Mouse (Mus musculus) cerebellum, adult 2 months (tissue): ENCODE measurements around the gene Cenpk.
"Not testable (repeated sequence)": the region's sequence is repeated elsewhere in the genome, so short reads cannot be mapped to it uniquely, and the experiment has no call there.

Source experiments
- CTCF ChIP-seq: fragments of 200-500 bp; IDR thresholded peaks from 2 replicates; pipeline ENCODE4 v1.5.1; 2011; ENCODE audit warnings: low read depth, mild to moderate bottlenecking, control low read depth, low read length, moderate library complexity, borderline replicate concordance; ENCODE audit not compliant: insufficient read depth
- POLR2A ChIP-seq: fragments of 200-500 bp; IDR thresholded peaks from 2 replicates; pipeline ENCODE4 v1.6.1; 2011; ENCODE audit warnings: low read length, control low read depth, borderline replicate concordance; ENCODE audit not compliant: insufficient read depth

- TF ChIP-seq CTCF, POLR2A: not testable (repeated sequence)
These were observed 32.5 kb upstream of the Cenpk start for GRCm38 (mm10) chr13:104195891-104196290.
